Mouse (Mus musculus) spleen, adult 12 weeks (tissue): ENCODE results near the gene Ehd1.

Source experiments
- DNase-seq: peaks from one replicate; pipeline ENCODE4 v3.0.0; 2022; ENCODE audit warnings: low spot score

Gene Ehd1

DNA sequence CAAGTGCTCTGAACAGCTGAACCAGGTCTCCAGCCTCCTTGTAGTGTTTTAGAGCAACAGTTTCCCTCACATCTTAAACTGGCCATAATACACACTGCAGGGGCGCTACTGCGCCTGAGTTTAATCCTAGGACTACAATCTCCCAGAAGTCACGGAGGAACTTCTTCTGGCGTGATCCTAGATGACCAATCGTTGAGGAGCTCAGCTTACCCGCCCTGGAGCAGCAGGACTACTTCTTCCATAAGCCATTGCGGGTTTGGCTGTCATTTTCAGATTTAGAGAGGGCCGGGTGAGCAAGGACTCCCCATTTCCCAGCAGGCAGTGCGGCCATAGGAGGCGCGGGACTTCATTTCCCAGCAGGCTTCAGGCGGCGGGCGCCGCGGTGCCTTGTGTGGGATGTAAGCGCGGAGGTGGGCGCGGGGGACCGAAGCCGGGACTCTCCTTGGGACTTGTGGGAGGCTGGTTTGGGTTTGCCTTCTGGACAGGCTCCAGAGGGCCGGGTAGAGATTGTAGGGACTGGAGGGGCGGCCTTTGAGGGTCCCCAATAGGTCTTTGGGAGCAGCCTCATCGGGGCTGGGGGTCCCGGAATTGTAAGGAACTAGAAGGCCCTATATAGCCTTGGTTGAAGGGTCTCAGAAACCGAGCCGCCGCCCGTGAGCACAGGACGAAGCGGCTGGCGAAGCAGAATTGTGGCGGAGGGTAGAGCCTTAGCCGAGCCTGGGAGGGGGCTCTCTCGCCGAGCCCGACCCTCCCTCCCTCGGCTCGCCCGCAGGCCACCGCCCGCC lies 58.3 kb downstream of the Ehd1 start, which contains the start of gene Men1:
Men1 (plus strand) TSS at position 307 of the 785 bp plus-strand sequence.
- DNase-seq = peak; percentile 77

DNA sequence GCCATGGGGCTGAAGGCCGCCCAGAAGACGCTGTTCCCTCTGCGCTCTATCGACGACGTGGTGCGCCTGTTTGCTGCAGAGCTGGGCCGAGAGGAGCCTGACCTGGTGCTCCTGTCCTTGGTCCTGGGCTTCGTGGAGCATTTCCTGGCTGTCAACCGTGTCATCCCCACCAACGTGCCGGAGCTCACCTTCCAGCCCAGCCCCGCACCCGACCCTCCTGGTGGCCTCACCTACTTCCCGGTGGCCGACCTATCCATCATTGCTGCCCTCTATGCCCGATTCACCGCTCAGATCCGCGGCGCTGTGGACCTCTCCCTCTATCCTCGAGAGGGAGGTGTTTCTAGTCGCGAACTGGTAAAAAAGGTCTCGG lies 58.9 kb downstream of the Ehd1 start:
- no peak for DNase-seq

DNA sequence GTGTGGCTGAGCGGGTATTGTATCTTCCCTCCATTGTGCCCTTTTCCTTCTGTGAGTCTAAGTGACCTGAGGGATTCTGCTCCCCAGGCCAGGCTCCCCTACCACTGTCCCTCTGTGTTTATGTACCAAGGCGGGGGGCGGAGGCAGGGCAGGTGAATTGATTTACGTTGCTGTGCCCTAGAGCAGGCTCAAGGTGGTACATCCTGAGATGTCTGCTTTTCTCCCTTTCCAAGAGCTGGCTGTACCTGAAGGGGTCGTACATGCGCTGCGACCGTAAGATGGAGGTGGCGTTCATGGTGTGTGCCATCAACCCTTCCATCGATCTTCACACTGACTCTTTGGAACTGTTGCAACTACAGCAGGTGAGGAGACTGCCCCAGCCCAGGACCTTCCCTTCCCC lies 60.4 kb downstream of the Ehd1 start:
- DNase-seq = no peak

DNA sequence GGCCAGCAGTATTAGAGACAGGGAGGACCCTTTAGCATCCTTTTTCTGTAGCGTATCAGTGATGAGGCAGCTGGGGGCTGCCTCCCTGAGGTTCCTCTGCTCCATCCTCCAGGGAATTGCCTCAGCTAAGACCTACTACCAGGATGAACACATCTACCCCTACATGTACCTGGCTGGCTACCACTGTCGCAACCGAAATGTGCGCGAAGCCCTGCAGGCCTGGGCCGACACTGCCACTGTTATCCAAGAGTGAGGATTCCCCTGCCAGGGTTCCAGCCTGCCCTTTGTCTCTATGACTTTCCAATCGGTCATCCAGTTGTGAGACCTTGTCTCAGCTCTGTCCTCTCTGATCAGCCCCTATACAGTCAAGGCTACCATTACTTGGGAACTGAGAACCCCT lies 61.6 kb downstream of the Ehd1 start:
- DNase-seq = no peak

DNA sequence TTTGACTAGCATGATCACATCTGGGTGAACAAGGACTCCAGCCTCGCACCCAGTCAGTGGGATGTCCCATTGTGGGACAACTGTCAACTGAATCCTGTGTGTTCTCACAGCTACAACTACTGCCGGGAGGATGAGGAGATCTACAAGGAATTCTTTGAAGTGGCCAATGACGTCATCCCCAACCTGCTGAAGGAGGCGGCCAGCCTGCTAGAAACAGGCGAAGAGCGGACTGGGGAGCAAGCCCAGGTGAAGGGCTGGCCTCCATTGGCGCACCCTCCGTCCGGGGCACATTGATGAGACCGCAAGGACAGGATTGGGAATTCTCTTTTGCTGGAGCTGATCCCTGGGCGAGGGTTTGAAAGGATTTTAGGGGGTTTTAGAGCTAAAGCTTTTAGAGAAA lies 62.2 kb downstream of the Ehd1 start:
- no peak for DNase-seq

DNA sequence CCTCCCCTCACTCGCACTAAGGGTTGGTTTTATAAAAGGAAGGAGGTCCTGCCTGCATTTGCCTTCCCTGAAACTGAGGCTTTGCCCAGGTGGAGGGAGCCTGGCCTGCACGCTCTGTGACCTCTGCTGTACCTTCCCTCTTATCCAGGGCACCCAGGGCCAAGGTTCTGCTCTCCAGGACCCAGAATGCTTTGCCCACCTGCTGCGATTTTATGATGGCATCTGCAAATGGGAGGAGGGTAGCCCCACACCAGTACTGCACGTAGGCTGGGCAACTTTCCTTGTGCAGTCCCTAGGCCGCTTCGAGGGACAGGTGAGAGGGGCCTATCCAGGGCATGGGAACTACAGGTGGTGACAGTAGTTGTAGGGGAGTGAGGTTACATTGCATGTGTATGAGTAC lies 62.7 kb downstream of the Ehd1 start:
- no peak for DNase-seq

DNA sequence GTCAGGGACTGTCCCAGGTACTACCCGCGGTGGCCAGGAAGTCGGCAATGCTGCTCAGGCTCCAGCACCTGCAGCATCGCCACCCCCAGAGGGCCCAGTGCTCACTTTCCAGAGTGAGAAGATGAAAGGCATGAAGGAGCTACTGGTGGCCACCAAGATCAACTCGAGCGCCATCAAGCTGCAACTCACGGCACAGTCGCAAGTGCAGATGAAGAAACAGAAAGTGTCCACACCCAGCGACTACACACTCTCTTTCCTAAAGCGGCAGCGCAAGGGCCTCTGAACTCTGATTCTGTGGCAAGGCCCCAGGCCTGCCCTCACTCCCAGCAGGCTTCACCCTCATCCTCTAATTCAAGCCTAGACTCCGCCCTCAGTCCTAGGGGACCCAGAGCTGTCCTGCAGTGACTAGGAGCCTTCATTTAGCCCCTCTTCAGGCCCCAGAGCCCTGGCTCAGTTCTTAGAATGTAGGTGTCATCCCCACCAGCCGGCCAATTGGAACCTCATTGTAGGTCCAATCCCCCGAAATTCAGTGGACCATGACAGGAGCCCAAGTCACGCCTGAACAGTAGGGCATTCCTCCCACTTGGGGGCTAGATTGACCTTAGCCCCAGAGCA lies 63.5 kb downstream of the Ehd1 start:
- DNase-seq = peak; percentile 65

DNA sequence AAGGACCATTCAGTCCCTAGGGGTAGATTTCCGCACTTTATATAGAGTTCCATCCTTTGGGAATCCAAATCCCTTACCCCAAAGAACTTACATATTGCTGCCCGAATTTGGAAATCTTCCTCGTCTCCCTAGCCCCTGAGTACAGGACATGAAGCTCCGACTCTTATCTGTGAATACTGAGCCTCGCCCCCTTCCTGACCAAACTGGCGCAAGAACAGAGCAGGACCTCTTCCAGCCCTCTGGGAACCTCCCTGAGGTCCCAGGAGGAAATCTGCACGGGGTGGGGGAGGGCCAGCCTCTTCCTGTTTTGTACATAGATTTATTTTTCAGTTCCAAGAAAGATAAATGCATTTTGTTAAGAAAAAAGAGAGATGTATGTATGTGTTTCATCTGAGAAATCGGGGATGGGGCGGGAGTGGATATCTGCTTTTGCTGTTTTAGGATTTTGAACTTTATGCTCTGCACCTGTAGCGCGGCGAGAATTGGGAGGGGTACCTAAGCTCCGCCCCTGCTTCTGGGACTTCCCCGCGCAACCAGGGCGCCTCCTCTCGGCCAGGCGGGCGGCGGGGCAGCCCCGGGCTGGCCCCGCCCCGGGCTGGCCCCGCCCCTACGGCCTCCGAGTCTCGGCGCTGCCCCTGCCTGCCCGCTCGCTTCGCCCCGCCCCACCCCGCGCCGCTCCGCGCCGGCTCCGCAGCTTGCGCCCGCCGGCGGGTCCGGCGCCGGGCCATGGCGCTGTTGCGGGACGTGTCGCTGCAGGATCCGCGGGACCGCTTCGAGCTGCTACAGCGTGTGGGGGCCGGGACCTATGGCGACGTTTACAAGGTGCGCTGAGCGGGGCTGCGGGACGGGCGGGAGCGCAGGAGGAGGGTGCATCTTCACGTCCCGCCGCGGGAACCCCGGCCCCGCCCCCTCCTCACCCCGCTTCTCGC lies 64.3 kb downstream of the Ehd1 start, which contains the start of gene Map4k2:
Map4k2 (plus strand) TSS at position 612 of the 929 bp plus-strand sequence.
- DNase-seq = peak; percentile 84

DNA sequence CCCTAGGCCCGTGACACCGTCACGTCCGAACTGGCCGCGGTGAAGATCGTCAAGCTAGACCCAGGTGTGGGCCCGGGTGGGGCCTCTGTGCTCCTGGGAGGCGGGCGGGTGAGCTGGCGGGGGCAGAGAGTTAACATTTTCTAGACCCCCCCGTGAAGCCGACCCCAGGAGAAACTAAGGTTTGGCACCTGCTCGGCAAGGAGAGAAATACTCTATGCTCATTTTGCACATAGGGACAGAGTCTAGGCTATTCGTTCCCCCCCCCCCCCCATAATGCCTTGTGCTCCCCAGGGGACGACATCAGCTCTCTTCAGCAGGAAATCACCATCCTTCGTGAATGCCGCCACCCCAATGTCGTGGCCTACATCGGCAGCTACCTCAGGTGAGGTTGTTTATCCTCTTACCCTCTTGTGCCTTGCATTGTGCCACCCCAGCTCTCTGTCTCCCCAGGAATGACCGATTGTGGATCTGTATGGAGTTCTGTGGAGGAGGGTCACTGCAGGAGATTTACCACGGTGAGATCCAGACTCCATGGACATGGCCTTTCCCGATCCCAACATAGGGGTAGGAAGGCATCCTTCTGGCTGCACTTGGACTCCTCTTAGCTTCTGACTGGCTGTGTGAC lies 65.0 kb downstream of the Ehd1 start:
- no peak for DNase-seq

DNA sequence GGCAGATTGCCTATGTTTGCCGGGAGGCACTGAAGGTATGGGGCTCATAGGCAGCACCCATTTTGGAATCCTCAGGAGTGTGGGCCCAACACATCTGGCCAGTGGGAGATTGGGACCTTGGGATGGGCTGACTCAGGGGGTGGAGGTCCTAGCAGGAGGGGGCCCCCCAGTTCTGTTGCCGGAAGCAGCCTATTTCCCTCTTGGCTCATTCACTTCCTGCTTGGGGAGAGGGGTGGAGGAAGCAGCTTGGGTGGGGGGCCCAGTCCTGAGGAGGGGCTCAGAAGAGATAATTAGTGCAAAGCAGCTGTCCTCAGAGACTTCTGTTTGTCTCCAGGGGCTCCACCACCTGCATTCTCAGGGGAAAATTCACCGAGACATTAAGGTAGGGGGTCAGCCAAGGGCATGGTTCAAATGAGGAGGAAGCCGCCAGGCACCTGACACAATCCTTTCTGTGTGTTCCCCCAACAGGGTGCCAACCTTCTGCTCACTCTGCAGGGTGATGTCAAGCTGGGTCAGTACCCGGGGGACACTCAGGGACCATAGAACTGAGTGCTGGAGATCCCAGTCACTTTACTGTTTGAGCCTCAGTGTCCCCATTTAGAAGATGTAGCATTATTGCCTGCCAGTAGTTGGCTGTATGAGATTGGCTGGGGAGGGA lies 65.9 kb downstream of the Ehd1 start:
- DNase-seq = no peak

DNA sequence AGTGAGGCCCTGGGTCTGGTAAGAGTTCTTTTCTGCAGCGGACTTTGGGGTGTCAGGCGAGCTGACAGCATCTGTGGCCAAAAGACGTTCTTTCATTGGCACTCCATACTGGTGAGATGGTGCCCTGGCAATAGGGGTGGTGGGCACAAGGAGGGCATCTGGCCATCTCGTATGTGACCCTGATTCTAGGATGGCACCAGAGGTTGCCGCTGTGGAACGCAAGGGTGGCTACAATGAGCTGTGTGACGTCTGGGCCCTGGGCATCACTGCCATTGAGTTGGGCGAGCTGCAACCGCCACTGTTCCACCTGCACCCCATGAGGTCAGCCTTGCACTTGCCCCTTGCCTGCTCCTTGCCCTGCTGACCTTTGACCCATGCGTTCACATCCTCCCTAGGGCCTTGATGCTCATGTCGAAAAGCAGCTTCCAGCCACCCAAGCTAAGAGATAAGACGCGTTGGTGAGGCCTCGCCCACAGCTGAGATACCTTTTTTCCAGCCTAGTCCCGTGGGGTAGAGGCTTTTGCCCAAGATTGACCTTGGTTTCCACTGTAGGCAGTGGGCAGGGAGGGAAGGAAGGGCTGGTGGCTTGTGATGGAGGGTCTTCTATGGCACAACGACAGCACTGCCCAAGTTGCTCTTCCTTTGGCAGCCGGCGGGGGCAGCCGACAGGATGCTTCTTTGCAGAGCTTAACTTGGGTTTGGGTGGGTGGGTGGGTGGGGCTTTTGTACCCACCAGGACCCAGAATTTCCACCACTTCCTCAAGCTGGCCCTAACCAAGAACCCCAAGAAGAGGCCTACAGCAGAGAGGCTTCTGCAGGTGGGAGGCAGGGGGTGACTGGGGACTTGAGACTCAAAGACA lies 66.8 kb downstream of the Ehd1 start:
- DNase-seq = no peak

DNA sequence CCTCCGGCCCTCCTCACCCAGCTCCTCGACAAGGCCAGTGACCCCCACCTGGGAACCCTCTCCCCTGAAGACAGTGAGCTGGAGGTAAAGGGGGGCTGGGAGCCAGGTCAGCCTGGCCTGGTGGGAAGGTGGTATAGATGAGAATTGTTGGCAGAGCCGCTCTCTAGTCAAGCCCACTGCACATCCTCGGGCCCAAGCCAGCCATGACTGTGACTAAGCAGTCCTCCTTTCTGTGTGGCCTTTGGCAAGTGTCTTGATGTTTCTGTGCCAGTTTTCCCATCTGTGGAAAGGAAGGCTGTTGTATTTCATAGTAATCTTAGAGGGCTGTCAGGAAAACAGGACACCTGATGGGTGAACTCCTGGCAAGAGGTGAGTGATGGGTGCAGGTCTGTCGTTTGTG lies 67.5 kb downstream of the Ehd1 start:
- no peak for DNase-seq

DNA sequence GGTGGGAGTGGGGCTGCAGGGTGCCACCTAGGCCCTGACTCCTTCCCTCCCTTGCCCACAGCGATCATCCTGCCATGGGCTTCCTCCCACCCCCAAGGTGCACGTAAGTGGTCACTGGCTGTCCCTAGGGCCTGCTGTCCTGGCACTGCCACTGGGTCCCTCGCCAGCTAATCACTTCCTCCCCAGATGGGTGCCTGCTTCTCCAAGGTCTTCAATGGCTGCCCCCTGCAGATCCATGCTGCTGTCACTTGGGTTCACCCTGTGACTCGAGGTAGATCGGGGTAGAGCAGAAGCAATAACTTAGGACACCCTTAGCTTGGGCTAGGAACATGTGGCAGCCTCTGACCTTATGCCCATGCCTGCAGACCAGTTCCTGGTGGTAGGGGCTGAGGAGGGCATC lies 69.5 kb downstream of the Ehd1 start:
- DNase-seq = no peak

DNA sequence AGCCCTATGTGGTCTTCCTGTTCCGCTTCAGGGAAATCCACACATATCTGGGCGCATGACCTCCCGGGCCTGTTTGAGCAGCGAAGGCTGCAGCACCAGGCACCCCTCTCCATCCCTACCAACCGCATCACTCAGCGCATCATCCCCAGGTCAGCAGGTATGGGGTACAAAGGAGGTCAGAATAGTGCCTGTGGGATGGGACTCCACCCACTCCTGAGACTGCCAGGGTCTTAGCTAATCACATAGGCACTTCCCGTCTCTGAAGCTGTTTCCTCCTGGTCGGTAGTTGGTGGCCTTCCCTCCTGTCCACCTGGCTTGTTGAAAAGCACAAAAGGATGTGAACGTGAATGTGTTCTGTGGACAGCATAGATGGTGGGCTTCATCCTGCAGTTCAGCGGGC lies 70.1 kb downstream of the Ehd1 start:
- DNase-seq = no peak

DNA sequence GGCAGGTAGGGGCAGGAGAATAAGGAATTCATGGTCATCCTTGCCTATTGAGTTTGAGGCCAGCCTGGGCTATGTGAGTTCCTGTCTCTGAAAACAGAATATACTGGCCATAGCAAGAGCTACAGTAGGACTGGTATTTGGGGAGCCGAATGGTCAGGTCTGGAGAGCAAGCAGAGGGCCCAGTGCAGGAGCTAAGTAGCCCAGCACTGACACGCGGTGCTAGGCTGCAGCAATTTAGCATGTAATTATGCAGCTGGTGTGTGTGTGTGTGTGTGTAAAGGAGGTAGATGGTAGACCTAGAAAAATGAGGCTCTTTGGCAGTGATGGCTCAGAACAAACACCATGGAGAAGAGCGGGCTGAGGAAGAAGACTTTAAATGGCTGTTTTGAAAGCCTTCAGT lies 71.1 kb downstream of the Ehd1 start:
- DNase-seq = no peak

DNA sequence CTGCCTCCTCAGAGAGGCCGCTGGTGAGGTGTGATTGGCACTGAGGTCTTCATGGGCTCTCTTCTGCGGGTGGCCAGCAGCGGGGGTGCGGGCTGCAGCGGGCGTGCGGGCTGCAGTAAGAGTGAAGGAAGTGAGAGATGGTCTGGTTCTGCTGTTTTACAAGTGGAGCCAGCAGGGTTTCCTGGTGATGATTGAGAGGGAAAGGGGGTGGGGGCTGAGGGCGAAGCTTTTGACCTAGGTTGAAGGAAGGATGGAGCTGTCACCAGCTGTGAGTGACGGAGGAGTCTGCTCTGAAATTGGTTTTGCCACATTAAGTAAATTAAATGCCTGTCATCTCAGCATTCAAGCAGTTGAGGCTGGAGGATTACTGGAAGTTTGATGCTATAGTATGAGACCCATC lies 72.2 kb downstream of the Ehd1 start:
- no peak for DNase-seq

DNA sequence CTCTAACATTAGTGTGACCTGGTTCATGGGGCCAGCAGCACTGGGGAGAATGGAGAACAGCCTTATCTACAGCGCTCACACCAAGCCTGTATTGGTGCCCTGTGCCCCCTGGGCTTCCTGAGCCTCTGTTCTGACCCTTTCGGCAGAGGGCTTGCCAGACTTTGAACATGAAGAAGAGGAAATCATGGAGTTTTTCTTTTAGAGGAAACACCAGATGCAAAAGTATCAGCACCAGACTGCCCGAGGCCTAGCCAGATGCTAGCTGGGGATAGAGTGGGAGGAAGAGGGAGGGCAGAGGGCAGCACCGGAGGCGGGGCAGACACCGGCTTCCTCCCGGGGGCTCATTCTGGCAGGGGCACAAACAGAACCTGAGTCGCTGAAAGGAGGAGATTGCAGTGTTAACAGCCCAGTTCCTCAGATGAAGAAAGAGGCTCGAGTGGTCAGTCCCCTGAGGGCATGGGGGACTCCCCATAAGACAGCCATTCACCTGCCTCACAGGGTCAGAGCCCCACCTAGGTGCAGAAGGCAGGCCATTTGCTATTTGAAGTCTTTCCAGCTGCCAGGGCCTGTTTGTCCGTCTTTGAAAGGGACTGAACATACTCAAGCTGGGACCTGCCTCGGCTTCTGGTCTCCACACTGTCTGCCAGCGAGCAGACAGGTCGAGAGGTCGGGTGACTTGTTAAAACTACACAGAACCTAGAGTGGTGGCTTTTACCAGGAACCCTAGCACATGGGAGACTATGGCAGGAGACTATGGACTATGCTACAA lies 72.9 kb downstream of the Ehd1 start:
- no peak for DNase-seq
